Mouse (Mus musculus) adrenal gland, adult 10 weeks (tissue): ENCODE data around the gene Tcf3. TPM values are rescaled to one million over a fixed set of nuclear protein-coding genes. Genes with fewer than 3 reads are reported as not detected.

Experiments used
- polyA plus RNA-seq: library from polyadenylated mRNA; stranded (reverse); fragments of 350-450 nt; fragmentation: Illumina TruSeq; extraction: RNeasy Lipid Tissue Mini Kit (QIAGEN cat#74804); gene quantifications from one replicate; pipeline ENCODE4 v1.2.3, GENCODE M21; 2014; ENCODE audit warnings: low read depth, low replicate concordance

Tcf3 gene
- polyA plus RNA-seq: 3.1 TPM

DNA sequence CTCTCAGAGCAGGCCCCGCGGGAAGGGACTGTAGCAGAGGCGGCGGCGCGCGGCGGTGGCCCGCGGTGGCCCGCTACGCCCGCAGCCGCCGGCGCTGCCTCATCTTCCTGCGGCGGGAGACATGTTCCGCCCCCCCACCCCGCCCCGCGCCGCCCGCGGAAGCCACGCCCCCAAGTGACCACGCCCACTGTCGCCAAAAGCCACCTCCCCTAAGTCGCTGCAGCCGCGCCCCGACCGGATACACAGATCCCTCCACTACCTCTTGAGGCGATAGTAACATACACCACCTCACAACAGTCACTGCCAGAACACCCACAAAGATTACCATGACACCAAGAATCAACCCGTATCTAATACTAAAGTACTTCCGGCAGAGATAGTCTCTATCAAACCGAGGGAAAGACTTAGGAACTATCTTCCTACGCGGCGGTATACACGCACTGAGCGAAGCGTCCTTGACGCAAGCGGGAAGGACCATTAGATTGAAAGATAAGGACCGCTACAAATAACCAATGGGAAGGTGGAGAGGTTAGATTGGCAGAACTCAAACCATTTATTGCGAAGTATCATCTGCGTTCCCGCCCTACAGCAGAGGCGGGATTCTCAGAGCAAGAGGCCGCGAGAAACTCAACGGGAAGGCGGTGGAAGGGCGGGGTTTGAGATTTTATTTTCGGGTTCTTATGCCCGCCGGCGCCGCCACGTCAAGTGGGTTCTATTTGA, at the start of gene Tcf3:
Gene Tcf3, minus strand, starts transcription at position 135 of the 720 bp plus-strand sequence.

GRCm38 (mm10) chr10:80406684-80407501, 26.6 kb downstream of the Tcf3 start, which contains the start of gene Uqcr11:
Gene Uqcr11, minus strand, starts transcription at chr10:80406830.

DNA sequence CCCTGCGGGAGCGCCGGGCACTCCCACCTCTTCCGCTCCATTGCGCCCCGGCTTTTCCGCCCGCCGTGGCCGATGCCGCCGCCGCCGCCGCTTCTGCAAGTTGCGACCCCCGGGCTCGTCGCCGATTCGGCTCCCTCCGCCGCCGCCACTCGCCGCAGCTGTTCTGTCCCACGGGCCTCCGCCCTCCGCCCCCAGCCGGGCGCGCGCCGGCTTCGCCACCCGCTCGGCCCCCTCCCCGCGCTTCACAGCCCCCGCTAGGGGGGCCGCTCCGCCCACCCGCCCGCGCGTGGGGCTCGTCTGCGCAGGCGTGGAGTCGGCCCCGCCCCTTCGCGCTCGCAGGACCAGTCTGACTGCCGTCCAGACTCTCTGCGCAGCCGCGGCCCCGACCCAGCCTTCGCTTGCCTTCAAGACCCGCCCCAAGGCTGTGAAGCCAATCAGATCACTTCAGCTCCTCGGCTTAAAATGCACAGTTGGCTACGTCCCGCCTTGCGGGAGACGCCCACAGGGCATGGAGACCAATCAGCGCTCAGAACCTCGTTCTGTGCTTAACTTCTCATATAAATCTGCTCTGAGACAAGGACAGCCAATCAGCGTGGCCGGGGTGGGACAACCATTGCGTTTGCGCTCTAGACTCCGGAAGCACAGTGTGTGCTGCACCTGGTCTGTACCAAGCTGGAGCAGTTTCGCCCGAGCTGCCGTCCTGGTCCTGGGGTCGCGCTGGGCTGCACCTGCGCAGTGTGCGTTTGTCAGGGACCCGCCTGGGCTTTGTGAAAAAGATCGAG, 34.1 kb downstream of the Tcf3 start, which contains the start of gene Mbd3:
Gene Mbd3, minus strand, starts transcription at position 360 of the 782 bp plus-strand sequence.

GRCm38 (mm10) chr10:80387522-80387959, 45.9 kb downstream of the Tcf3 start, which contains the start of gene Mex3d:
Gene Mex3d, minus strand, starts transcription at chr10:80387659.

Other genes starting within 250 kb of the Tcf3 start
- 7.3 TPM for gene Mum1, start 207.2 kb downstream of the Tcf3 start, polyA plus RNA-seq
- 5.8 TPM for gene Ndufs7, start 184.5 kb downstream of the Tcf3 start, polyA plus RNA-seq
- 2.7 TPM for gene Gamt, start 172.6 kb downstream of the Tcf3 start, polyA plus RNA-seq
- gene Dazap1, start 172.2 kb downstream of the Tcf3 start, polyA plus RNA-seq: 17.0 TPM
- gene Rps15, start 141.2 kb downstream of the Tcf3 start, polyA plus RNA-seq: not detected
- not detected for gene Apc2, start 137.7 kb downstream of the Tcf3 start, polyA plus RNA-seq
- gene 2310011J03Rik, start 113.1 kb downstream of the Tcf3 start, polyA plus RNA-seq: 1.4 TPM
- gene Pcsk4, start 104.1 kb downstream of the Tcf3 start, polyA plus RNA-seq: not detected
- gene Reep6, start 103.7 kb downstream of the Tcf3 start, polyA plus RNA-seq: not detected
- 0.82 TPM for gene Adamtsl5, start 85.2 kb downstream of the Tcf3 start, polyA plus RNA-seq
- gene Plk5, start 77.2 kb downstream of the Tcf3 start, polyA plus RNA-seq: not detected
- 13.4 TPM for gene Mex3d, start 46.0 kb downstream of the Tcf3 start, polyA plus RNA-seq
- gene Mbd3, start 34.1 kb downstream of the Tcf3 start, polyA plus RNA-seq: not detected
- gene Uqcr11, start 26.8 kb downstream of the Tcf3 start, polyA plus RNA-seq: not detected
- not detected for gene Onecut3, start 61.2 kb upstream of the Tcf3 start, polyA plus RNA-seq
- gene Atp8b3, start 105.5 kb upstream of the Tcf3 start, polyA plus RNA-seq: not detected
- 0.52 TPM for gene Rexo1, start 127.9 kb upstream of the Tcf3 start, polyA plus RNA-seq
- gene Klf16, start 143.7 kb upstream of the Tcf3 start, polyA plus RNA-seq: 1.2 TPM
- not detected for gene Abhd17a, start 156.7 kb upstream of the Tcf3 start, polyA plus RNA-seq
- 1.0 TPM for gene Scamp4, start 169.2 kb upstream of the Tcf3 start, polyA plus RNA-seq
- gene Adat3, start 169.2 kb upstream of the Tcf3 start, polyA plus RNA-seq: not detected
- gene Gm49322, start 172.4 kb upstream of the Tcf3 start, polyA plus RNA-seq: not detected
- 2.0 TPM for gene Csnk1g2, start 189.2 kb upstream of the Tcf3 start, polyA plus RNA-seq
- gene Btbd2, start 223.4 kb upstream of the Tcf3 start, polyA plus RNA-seq: 0.58 TPM
- gene Mknk2, start 244.5 kb upstream of the Tcf3 start, polyA plus RNA-seq: 3.6 TPM